Mouse (Mus musculus) cerebellum, postnatal 4 days (tissue): ENCODE measurements around the gene Pik3cb.

Source experiments
- DNase-seq, 2 experiments: peaks; one replicate each; pipeline ENCODE4 v3.0.0; 2022; ENCODE audit warnings: low spot score in 2 of 2, mixed read lengths in 1 of 2

Gene Pik3cb

DNA sequence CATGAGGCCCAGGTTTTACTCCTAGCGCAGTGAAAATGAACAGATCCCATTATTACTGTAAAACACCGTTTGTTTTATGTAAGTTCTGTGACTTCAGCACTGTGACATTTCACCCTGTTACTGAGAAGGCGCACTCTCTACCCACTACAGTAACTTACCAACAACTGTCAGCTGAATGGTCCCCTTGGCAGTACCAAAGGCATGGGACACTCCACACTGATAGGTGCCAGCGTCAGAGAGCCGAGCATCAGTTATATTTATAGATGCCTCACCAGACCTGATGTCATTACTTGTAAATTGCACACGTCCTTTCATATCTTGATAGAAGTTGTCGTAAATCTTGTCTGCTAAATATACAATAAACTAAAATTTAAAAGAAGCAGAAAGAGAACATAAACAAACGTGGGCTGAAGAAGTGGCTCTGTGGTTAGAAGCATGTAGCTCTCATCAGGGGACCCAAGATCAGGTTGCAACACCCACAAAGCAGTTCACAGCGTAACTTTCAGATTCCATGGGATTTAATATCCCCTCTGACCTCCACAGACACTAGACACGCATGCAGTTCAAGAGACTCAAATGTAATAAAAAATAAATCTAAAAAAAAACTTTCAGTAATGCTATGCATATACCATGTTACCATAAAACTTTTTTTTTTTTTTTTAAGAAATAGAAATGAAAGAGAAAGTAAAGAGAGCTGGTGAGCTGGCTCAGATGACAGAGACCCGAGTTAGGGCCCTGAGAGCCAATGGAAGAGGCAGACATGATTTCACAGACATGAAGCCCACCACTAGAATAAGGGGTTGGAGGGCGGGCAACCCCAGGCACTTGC lies 131.1 kb downstream of the Pik3cb start:
- no peak for DNase-seq

DNA sequence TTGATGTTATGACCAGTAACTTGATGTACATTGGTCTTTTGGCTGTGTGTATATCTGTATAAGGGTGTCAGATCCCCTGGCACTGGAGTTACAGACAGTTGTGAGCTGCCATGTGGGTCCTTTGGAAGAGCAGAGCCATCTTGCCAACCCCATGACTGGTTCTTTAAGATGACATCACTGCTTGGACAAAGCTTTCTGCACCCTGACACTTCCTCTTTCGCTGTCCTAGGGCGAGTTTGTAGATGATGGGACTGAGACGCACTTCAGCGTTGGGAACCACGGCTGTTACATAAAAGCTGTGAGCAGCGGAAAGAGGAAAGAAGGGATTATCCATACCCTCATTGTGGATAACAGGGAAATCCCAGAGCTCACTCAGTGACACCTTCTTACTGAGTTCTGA lies 139.1 kb downstream of the Pik3cb start:
- DNase-seq, result no peak

DNA sequence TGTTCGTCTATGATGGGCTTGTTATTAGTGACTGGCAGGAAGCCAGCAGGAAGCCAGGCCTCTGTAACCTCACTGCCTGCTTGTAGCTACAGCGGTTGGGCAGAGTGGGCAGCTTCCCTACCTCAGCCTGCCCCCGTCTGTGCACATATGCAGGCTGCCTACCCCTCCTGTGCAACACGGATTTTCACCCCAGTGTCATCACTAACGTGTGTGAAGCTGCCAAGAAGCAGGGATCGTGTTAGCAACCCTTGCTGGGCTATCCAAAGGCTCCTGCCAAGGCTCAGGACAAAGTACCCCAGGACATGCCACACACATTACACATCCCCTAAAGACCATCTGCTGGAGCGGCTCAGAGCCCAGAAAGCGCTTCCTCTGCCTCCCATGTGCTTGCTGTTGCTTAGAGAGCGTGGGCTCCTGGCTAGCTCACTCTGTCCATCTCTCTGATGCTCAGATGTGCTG lies 140.5 kb downstream of the Pik3cb start:
- DNase-seq, result peak in 1 of 2 experiments; percentile 43

DNA sequence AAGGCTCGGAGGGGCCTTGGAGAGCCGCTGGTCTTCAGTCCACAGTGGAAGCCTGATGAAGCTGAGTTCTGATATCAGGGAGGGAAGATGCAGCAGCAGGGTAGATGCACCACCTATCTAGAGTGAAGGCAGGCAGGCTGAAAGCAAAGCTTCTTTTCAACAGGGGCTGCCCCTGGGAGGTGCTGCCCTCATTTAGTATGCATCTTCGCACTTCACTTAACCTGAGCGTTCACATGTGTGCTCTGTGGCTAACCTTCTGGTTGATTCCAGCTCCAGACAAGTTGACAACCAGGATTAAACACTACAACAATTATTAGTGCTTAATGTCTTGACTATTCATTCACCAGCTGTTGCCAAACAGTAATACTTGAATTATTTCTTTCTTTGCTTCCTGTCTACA lies 146.3 kb downstream of the Pik3cb start:
- no peak for DNase-seq

DNA sequence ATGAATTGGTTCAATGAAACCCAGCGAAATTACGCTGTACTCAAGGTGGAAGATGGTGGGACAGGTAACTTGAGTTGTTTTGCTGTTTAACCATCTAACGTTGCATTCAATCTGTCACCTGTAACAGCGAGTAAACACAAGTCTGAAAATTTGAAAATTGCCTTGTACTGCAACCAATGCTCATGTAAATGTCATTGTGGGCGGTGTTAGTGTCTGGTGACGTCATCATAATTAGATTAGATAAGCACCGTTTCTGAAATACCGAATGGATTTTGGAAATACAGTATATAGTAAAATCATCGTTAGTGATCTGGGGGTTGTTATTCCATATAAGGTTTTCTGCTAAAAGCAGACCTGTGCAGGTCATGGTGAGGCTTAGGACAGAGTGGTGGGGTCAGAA lies 153.3 kb downstream of the Pik3cb start:
- DNase-seq, result no peak
